35 mouse cellular contexts compared by ENCODE assay signal in genomic region chr14:32112124-32112523, GRCm38 (mm10). TPM values are rescaled to one million over a fixed set of nuclear protein-coding genes. Genes with fewer than 3 reads are reported as not detected.
"Had no signal": no experiment of that assay in that cellular context is flagged by ENCODE, and none has a peak within 500 bp of the region (broad histone marks: within the 10 kb centered on the region; RNA-seq: fewer than 3 reads in every experiment).

No protein-coding gene starts in this region.

RNA-seq across cellular contexts. Expression of gene Msmb, which starts 29.7 kb away (rescaled TPM):
- total RNA-seq: left cerebral cortex, postnatal 10 days; left cerebral cortex, postnatal 14 days; left cerebral cortex, postnatal 25 days; left cerebral cortex, postnatal 36 days; left cerebral cortex, postnatal 4 days; liver, adult 2 months; megakaryocyte progenitor cell, adult 5-6 weeks; megakaryocyte, adult 5-6 weeks; megakaryocyte-erythroid progenitor cell, adult 5-6 weeks; midbrain, postnatal 0 days; monocyte, adult 5-6 weeks had no signal
- polyA plus RNA-seq: limb, embryonic 10.5 days; limb, embryonic 11.5 days; limb, embryonic 12.5 days; limb, embryonic 13.5 days; limb, embryonic 14.5 days; limb, embryonic 15.5 days; liver, adult 2 months; liver, embryonic 11.5 days; liver, embryonic 16.5 days; lung, adult 2 months; lung, embryonic 14.5 days; lung, embryonic 15.5 days; lung, embryonic 16.5 days; lung, postnatal 0 days; macrophage; midbrain, embryonic 10.5 days; midbrain, embryonic 11.5 days; midbrain, embryonic 12.5 days; midbrain, embryonic 13.5 days; midbrain, embryonic 14.5 days; midbrain, embryonic 15.5 days; midbrain, embryonic 16.5 days; midbrain, postnatal 0 days; myocyte; neural tube, embryonic 11.5 days; neural tube, embryonic 12.5 days had no signal
